Mouse (Mus musculus) layer of hippocampus, postnatal 14 days (tissue): Measurements from ENCODE around the gene Tcf20. TPM values are rescaled to one million over a fixed set of nuclear protein-coding genes. Genes with fewer than 3 reads are reported as not detected.

Experiments used
- DNase-seq, 2 experiments: peaks; one replicate each; pipeline ENCODE4 v3.0.0; 2021 to 2022; ENCODE audit warnings: low spot score in 2 of 2, mixed read lengths in 1 of 2
- total RNA-seq, 2 experiments: library from RNA; stranded (reverse); gene quantifications; 2 replicates each; pipeline ENCODE4 v1.2.3; 2021

The Tcf20 gene
- total RNA-seq, 2 experiments from 2014 or later, result 155 to 157 TPM

- DNase-seq, result no peak
These were observed 7.6 kb upstream of the Tcf20 start for GRCm38 (mm10) chr15:82995239-82995638.

- no peak for DNase-seq
These were observed 5.2 kb upstream of the Tcf20 start for GRCm38 (mm10) chr15:82992911-82993310.

- peak; percentile 40 to 67 for DNase-seq
These were observed 4.6 kb upstream of the Tcf20 start for GRCm38 (mm10) chr15:82992079-82992783.

GRCm38 (mm10) chr15:82989190-82989704, 1.6 kb upstream of the Tcf20 start:
- DNase-seq, result no peak

- no peak for DNase-seq
These were observed 499 bp downstream of the Tcf20 start for GRCm38 (mm10) chr15:82987014-82987731.

- no peak for DNase-seq
These were observed 3.1 kb downstream of the Tcf20 start for GRCm38 (mm10) chr15:82984574-82984973.

GRCm38 (mm10) chr15:82984097-82984496, 3.6 kb downstream of the Tcf20 start:
- no peak for DNase-seq

GRCm38 (mm10) chr15:82983416-82984026, 4.2 kb downstream of the Tcf20 start:
- peak; percentile 69 to 76 for DNase-seq

- peak in 1 of 2 experiments; percentile 28 for DNase-seq
These were observed 4.8 kb downstream of the Tcf20 start for GRCm38 (mm10) chr15:82982724-82983415.

- DNase-seq, result no peak
These were observed 5.8 kb downstream of the Tcf20 start for GRCm38 (mm10) chr15:82981676-82982520.

- DNase-seq, result no peak
These were observed 8.1 kb downstream of the Tcf20 start for GRCm38 (mm10) chr15:82979531-82979930.

- DNase-seq, result no peak
These were observed 13.2 kb downstream of the Tcf20 start for GRCm38 (mm10) chr15:82974471-82974870.

- no peak for DNase-seq
These were observed 18.4 kb downstream of the Tcf20 start for GRCm38 (mm10) chr15:82969206-82969721.

GRCm38 (mm10) chr15:82968449-82968848, 19.2 kb downstream of the Tcf20 start:
- peak; percentile 82 to 90 for DNase-seq

GRCm38 (mm10) chr15:82967947-82968346, 19.7 kb downstream of the Tcf20 start:
- no peak for DNase-seq

GRCm38 (mm10) chr15:82964266-82964825, 23.3 kb downstream of the Tcf20 start:
- DNase-seq, result no peak

GRCm38 (mm10) chr15:82963556-82964156, 24.0 kb downstream of the Tcf20 start:
- no peak for DNase-seq

- DNase-seq, result no peak
These were observed 24.6 kb downstream of the Tcf20 start for GRCm38 (mm10) chr15:82963090-82963489.

GRCm38 (mm10) chr15:82962536-82962935, 25.1 kb downstream of the Tcf20 start:
- no peak for DNase-seq
